Mouse (Mus musculus) heart, embryonic 13.5 days (tissue): ENCODE results near the gene Ttk. TPM values are rescaled to one million over a fixed set of nuclear protein-coding genes. Genes with fewer than 3 reads are reported as not detected.
A peak's percentile ranks its signal among the peaks of the same experiment; 100 is the strongest.

Source experiments
- ATAC-seq: fragments of 200-750 bp; cut with Nextera tagmentation; 2 replicates; pipeline ENCODE4 v1.8.0; 2017; ENCODE audit warnings: moderate TSS enrichment; ENCODE audit not compliant: insufficient number of reproducible peaks, low FRiP score, low TSS enrichment; ENCODE audit errors: extremely low read depth
- H3K27ac ChIP-seq: fragments of 300-500 bp; sonication (generic); replicated peaks from 2 replicates; pipeline ENCODE4 v1.5.1; 2015; ENCODE audit warnings: moderate library complexity, mild to moderate bottlenecking, inconsistent platforms
- H3K27me3 ChIP-seq: fragments of 300-500 bp; sonication (generic); replicated peaks from 2 replicates; pipeline ENCODE4 v1.6.1; 2015; ENCODE audit warnings: mild to moderate bottlenecking, inconsistent platforms
- H3K36me3 ChIP-seq: fragments of 300-500 bp; sonication (generic); 2 replicates; pipeline ENCODE4 v1.6.1; 2015; ENCODE audit warnings: mild to moderate bottlenecking, inconsistent platforms
- H3K4me1 ChIP-seq: fragments of 300-500 bp; sonication (generic); 2 replicates; pipeline ENCODE4 v1.6.1; 2015; ENCODE audit warnings: inconsistent platforms
- H3K4me2 ChIP-seq: fragments of 300-500 bp; sonication (generic); 2 replicates; pipeline ENCODE4 v1.6.1; 2015; ENCODE audit warnings: inconsistent platforms, mild to moderate bottlenecking, moderate library complexity
- H3K4me3 ChIP-seq: fragments of 300-500 bp; sonication (generic); 2 replicates; pipeline ENCODE4 v1.5.1; 2015; ENCODE audit warnings: moderate library complexity, mild to moderate bottlenecking, inconsistent platforms
- H3K9ac ChIP-seq: fragments of 300-500 bp; sonication (generic); 2 replicates; pipeline ENCODE4 v1.6.1; 2015; ENCODE audit warnings: inconsistent platforms, mild to moderate bottlenecking, moderate library complexity
- H3K9me3 ChIP-seq: fragments of 300-500 bp; sonication (generic); 2 replicates; pipeline ENCODE4 v1.6.1; 2016; ENCODE audit warnings: inconsistent platforms
- WGBS: fragments of 180-500 bp; shearing (Covaris S2); methylation state at CpG from one replicate; pipeline ENCODE4 v1.1.7; 2015; ENCODE audit warnings: mixed read lengths; 5-methylcytosine and 5-hydroxymethylcytosine counted together
- polyA plus RNA-seq: library from polyadenylated mRNA; unstranded; fragments of >200 nt; fragmentation: Nextera tagmentation; extraction: Ambion mirVana; gene quantifications from 2 replicates; pipeline ENCODE4 v1.2.1, GENCODE M21; 2015

The Ttk gene
- 17.1 and 18.5 TPM in 2 replicates for polyA plus RNA-seq

GRCm38 (mm10) chr9:83833811-83834747 is at the start of gene Ttk:
Gene Ttk (plus strand): TSS chr9:83834689.
- H3K9ac ChIP-seq: peak within 1 kb of the TSS; percentile 90

GRCm38 (mm10) chr9:83785501-83785900 is 49.0 kb upstream of the Ttk start:
- Histone ChIP-seq H3K36me3 (no peaks in the 10 kb centered on the region), H3K9me3 (no peaks in the 10 kb centered on the region), H3K4me2 (no peak overlapping the region), H3K27ac (no peak overlapping the region), H3K9ac (no peak overlapping the region), H3K4me1 (no peaks in the 10 kb centered on the region), H3K4me3 (no peak overlapping the region), H3K27me3 (no peaks in the 10 kb centered on the region)
- 67% methylated on average over 1 of the region's 1 CpGs for WGBS
- no peak for ATAC-seq

More at GRCm38 (mm10) chr9:83833811-83834747, at the start of gene Ttk:
- Histone ChIP-seq H3K27me3 (no peaks in the 10 kb centered on the region), H3K36me3 (peaks cover 5% of the 10 kb centered on the region; the same call in 1 of the 2 replicates), H3K4me3 (peak within 1 kb of the TSS; percentile 96), H3K4me2 (peak within 1 kb of the TSS; percentile 83), H3K4me1 (peaks cover 23% of the 10 kb centered on the region), H3K9me3 (no peaks in the 10 kb centered on the region), H3K27ac (peak within 1 kb of the TSS; percentile 81)
- ATAC-seq: peak; percentile 96
- 1% methylated on average over 38 of the region's 38 CpGs for WGBS

GRCm38 (mm10) chr9:83789326-83789725 is 45.2 kb upstream of the Ttk start:
- H3K27me3 ChIP-seq: no peaks in the 10 kb centered on the region
- no peaks in the 10 kb centered on the region for H3K4me1 ChIP-seq
- H3K9me3 ChIP-seq: no peaks in the 10 kb centered on the region
- WGBS: 89% methylated on average over 6 of the region's 6 CpGs
- no peaks in the 10 kb centered on the region for H3K36me3 ChIP-seq
- H3K9ac ChIP-seq: no peak overlapping the region
- no peak overlapping the region for H3K4me2 ChIP-seq
- no peak overlapping the region for H3K27ac ChIP-seq
- H3K4me3 ChIP-seq: no peak overlapping the region
- no peak for ATAC-seq

GRCm38 (mm10) chr9:83796875-83797274 is 37.6 kb upstream of the Ttk start:
- Histone ChIP-seq H3K36me3 (no peaks in the 10 kb centered on the region), H3K9ac (no peak overlapping the region), H3K4me1 (no peaks in the 10 kb centered on the region), H3K4me3 (no peak overlapping the region), H3K4me2 (no peak overlapping the region), H3K27me3 (no peaks in the 10 kb centered on the region), H3K9me3 (no peaks in the 10 kb centered on the region), H3K27ac (no peak overlapping the region)
- ATAC-seq: no peak
- 79% methylated on average over 7 of the region's 7 CpGs for WGBS

- H3K9ac ChIP-seq: no peak overlapping the region
- 78% methylated on average over 8 of the region's 8 CpGs for WGBS
- H3K9me3 ChIP-seq: no peaks in the 10 kb centered on the region
- H3K27me3 ChIP-seq: peaks cover 8% of the 10 kb centered on the region
- no peak for ATAC-seq
- no peaks in the 10 kb centered on the region for H3K36me3 ChIP-seq
- no peaks in the 10 kb centered on the region for H3K4me1 ChIP-seq
- H3K4me3 ChIP-seq: no peak overlapping the region
- H3K27ac ChIP-seq: no peak overlapping the region
- H3K4me2 ChIP-seq: no peak overlapping the region
Measured at GRCm38 (mm10) chr9:83797898-83798297, 36.6 kb upstream of the Ttk start.

GRCm38 (mm10) chr9:83804341-83804740 is 30.1 kb upstream of the Ttk start:
- ATAC-seq: no peak
- Histone ChIP-seq H3K4me1 (peaks cover 19% of the 10 kb centered on the region), H3K36me3 (no peaks in the 10 kb centered on the region), H3K4me2 (peak overlapping the region; percentile 99), H3K27me3 (peaks cover 46% of the 10 kb centered on the region), H3K27ac (no peak overlapping the region), H3K4me3 (no peak overlapping the region), H3K9me3 (no peaks in the 10 kb centered on the region), H3K9ac (no peak overlapping the region)
- WGBS: 53% methylated on average over 13 of the region's 13 CpGs

GRCm38 (mm10) chr9:83805164-83805976 is 29.1 kb upstream of the Ttk start:
- peaks cover 19% of the 10 kb centered on the region for H3K4me1 ChIP-seq
- H3K9ac ChIP-seq: peak overlapping the region; percentile 76
- peaks cover 46% of the 10 kb centered on the region for H3K27me3 ChIP-seq
- no peak; the same call in none of the 2 replicates for ATAC-seq
- H3K36me3 ChIP-seq: no peaks in the 10 kb centered on the region
- H3K4me2 ChIP-seq: peak overlapping the region; percentile 99
- under 1% methylated on average over 37 of the region's 37 CpGs for WGBS
- no peaks in the 10 kb centered on the region for H3K9me3 ChIP-seq
- peak overlapping the region; percentile 70 for H3K4me3 ChIP-seq
- H3K27ac ChIP-seq: no peak overlapping the region

- WGBS: 2% methylated on average over 56 of the region's 71 CpGs
Measured at GRCm38 (mm10) chr9:83805977-83806815, 28.3 kb upstream of the Ttk start, which contains the start of gene Elovl4. Gene Elovl4 (minus strand): TSS chr9:83806277.

GRCm38 (mm10) chr9:83807562-83807961 is 26.9 kb upstream of the Ttk start:
- H3K4me2 ChIP-seq: no peak overlapping the region
- no peak overlapping the region for H3K9ac ChIP-seq
- peaks cover 42% of the 10 kb centered on the region for H3K27me3 ChIP-seq
- no peak overlapping the region for H3K27ac ChIP-seq
- WGBS: 3% methylated on average over 2 of the region's 2 CpGs
- peaks cover 19% of the 10 kb centered on the region for H3K4me1 ChIP-seq
- H3K4me3 ChIP-seq: no peak overlapping the region
- H3K36me3 ChIP-seq: no peaks in the 10 kb centered on the region
- no peaks in the 10 kb centered on the region for H3K9me3 ChIP-seq
- no peak for ATAC-seq

More at GRCm38 (mm10) chr9:83805977-83806815, 28.3 kb upstream of the Ttk start, which contains the start of gene Elovl4:
- Histone ChIP-seq H3K27me3 (peaks cover 46% of the 10 kb centered on the region), H3K4me1 (peaks cover 19% of the 10 kb centered on the region), H3K27ac (no peak within 1 kb of the TSS), H3K4me2 (peak within 1 kb of the TSS; percentile 99), H3K9me3 (no peaks in the 10 kb centered on the region), H3K36me3 (no peaks in the 10 kb centered on the region), H3K4me3 (peak within 1 kb of the TSS; percentile 70), H3K9ac (peak within 1 kb of the TSS; percentile 76)
- ATAC-seq: peak; percentile 61; the same call in 1 of the 2 replicates

- no peaks in the 10 kb centered on the region for H3K36me3 ChIP-seq
- no peaks in the 10 kb centered on the region for H3K9me3 ChIP-seq
- no peak overlapping the region for H3K4me3 ChIP-seq
- no peaks in the 10 kb centered on the region for H3K27me3 ChIP-seq
- no peak overlapping the region for H3K4me2 ChIP-seq
- 71% methylated on average over 7 of the region's 7 CpGs for WGBS
- no peak overlapping the region for H3K9ac ChIP-seq
- no peak overlapping the region for H3K27ac ChIP-seq
- no peaks in the 10 kb centered on the region for H3K4me1 ChIP-seq
- no peak for ATAC-seq
Measured at GRCm38 (mm10) chr9:83819188-83819587, 15.3 kb upstream of the Ttk start.
